Mouse (Mus musculus): Measurements from ENCODE around the gene Ryr1.
A peak's percentile ranks its signal among the peaks of the same experiment; 100 is the strongest.

Ryr1 gene

GRCm38 (mm10) chr7:28961927-28962670, 162.9 kb downstream of the Ryr1 start, which contains the start of gene Actn4:
Gene Actn4 (minus strand): TSS chr7:28962340.
- DNase-seq (ENCODE audit: low read depth, low spot score) = peak; percentile 98

DNA sequence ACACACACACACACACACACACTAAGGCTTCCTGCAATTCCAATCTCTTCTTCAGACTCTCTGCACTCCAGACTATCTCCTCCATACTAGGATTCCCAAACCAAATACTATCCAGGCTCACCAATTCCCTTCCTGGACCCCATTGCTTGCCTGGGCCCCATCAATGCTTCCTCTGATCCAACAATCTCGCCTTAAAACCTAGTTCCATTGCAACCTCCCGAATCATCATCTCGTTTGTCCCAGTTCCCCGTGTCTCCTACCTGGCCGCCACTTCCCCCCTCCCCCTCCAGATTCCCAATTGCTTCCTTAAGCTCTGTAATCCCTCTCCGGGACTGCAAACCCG, 163.4 kb downstream of the Ryr1 start:
- DNase-seq (ENCODE audit: low read depth, low spot score) = peak; percentile 56

GRCm38 (mm10) chr7:28960354-28961046, 164.5 kb downstream of the Ryr1 start:
- DNase-seq (ENCODE audit: low read depth, low spot score) = no peak

DNA sequence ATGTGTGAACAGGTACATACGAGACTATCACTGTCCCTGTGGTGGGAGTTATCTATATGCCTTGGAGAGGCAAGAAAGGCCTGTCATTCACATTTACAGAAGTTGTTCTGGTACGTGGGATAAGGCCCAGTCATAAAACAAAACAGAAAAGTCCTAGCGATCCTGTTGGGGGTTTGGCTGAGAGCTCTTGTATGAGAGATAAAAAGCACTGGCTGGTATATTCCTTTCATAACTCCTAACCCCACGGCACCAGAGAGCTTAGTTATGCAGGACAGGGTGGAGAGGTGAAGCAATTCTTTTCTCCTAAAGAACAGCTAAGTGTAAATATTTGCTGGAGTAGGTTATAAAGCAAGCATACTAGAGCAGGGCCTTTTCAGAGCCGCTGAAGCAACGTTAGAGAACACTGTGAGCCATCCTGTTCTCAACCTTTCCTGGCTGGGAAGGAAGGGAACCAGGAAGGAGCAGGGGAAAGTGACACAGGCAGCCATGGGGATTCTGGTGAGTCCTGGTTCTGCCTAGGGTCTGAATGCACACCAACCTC, 165.4 kb downstream of the Ryr1 start:
- DNase-seq (ENCODE audit: low read depth, low spot score) = no peak

DNA sequence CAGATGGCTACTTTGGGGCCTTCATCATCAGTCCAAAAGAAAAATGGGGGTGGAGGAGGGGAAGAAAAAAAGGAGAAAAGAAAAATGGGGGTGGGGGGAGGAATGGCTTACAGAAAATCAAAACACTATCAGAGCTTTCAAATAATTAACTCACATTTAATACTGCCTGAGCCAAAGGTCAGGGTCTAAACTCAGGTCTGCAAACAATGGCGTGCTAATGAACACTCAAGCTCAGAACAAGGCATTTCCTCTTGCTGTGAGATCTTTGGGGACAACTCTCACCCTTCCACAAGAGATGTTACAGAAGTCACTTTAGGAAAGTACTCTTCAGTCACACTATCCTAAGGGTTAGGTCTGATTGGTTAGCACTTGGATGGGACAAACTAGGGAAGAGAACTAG, 166.2 kb downstream of the Ryr1 start:
- DNase-seq (ENCODE audit: low read depth, low spot score) = no peak

DNA sequence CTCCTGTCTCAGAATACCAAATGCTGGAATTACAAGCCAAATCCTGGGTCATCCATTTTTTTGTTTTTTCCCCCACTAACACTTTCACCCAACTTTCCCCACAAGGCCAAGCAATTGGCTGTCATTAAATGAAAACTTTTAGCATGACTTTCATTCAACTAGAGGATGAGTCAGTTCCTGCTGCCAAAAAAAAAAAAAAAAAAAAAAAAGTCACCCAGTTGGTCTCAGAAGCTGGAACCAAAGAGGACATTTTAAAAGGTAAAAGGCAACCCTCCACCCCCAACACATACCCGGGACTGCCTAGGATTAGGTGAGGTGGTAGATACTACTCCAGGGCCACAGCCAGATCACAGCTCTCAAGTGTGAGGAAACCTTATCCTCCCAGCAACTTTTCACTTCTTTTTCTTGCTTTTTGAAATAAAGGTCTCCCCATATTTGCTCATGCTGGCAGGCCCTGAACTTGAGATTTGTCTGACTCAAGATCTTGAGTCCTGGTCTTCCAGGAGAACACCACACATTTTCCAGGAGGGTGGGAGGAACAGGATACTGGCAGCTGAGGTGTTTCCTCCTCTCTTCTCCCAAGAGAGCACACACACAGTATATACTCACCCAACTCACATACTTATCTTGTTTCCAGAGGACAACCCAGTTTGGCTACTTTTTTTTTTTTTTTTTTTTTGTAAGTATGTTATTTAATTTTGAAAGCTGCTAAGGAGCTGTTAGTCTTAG, 166.8 kb downstream of the Ryr1 start:
- DNase-seq (ENCODE audit: low read depth, low spot score) = no peak

DNA sequence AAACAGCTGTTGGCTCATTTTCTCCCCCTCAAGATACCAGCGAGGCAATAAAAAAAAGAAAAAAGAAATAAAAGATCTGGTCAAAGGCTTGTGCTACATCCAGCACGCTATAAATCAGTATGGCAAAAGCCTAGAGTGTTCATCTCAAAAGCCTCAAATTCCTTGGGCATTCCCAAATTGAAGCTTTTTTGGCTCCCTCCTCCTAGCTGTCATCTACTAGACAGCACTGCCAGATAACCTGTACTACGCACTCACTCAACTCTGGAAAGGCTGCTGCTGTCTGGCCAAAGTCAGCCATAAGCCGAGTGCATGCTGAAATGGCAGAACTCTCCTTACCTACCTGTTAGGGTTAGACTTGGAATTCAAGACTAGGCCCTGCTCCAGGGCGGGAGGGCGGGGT, 167.7 kb downstream of the Ryr1 start:
- DNase-seq (ENCODE audit: low read depth, low spot score) = no peak

- no peak for DNase-seq (ENCODE audit: low read depth, low spot score)
Observed at GRCm38 (mm10) chr7:28956270-28956669, 168.7 kb downstream of the Ryr1 start.

DNA sequence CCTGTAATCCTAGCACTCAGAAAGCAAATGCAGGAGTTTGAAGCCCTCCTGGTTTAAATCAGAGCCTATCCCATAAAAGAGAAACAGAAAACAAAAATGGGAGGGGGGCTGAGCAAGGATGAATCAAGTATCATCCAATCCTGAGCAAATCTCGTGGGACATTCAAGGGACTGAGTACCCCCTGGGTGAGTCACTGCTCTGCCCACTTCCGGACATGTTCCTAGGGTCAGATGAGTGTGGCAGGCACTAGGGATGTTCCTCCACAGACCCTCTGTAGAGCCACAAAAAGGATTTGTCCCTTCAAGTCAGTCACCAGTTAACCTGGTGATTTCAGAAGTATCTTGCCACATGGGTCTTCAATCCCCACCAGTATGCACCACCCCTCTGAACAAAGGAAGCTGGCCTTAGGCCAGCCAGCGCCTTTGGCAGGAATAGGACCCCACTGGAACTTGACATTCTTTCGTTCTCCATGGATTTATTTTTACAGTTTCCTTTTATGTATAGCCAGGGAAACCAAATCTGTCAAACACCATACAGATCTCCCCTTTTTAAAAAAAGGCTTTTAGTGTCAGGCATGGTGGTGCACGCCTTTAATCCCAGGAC, 169.6 kb downstream of the Ryr1 start:
- no peak for DNase-seq (ENCODE audit: low read depth, low spot score)

GRCm38 (mm10) chr7:28954773-28955172, 170.2 kb downstream of the Ryr1 start:
- DNase-seq (ENCODE audit: low read depth, low spot score) = no peak

DNA sequence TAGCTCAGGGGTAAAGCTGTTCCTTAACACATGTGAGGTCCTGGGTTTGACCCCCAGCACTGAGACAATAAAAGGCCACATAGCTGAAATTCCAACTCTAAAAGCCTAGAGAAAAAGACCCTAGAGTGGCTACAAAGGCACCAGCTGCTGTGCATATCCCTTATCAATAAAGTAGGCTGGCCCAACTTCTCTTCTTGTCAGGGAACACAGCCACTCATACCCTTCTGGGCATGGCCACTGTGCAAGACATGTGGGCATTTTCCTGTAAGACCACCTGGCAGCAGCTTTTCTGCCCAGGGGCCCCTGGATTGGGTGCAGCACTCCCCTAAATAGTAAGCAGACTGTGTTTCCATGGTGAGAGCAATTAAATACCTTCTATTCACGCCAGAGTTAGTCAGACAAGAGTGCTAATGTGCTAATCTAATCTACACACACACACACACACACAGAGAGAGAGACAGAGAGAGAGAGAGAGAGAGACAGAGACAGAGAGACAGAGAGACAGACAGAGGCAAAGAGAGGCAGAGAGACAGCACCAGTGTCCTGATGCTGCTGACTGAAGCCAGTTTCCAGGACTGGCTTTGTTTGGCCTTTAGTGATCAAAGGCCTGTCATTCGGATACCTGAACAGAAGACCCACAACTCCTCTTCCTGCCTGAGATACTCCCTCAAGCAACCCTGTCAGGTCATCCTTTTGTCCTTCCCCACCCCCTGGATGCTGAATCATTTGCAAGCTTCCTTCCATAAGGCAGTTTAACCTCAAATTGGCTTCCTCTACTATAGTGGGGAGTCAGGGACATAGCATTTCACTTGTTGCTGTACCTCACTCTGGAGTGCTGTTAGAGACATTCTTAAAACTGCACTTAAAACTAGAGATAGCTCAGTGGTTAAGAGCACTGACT, 171.3 kb downstream of the Ryr1 start:
- peak; percentile 83 for DNase-seq (ENCODE audit: low read depth, low spot score)

Measured in R1 (cell line).